Mouse (Mus musculus) hindbrain, embryonic 10.5 days (tissue): ENCODE measurements around the gene Fancm. TPM values are rescaled to one million over a fixed set of nuclear protein-coding genes. Genes with fewer than 3 reads are reported as not detected.
"Not testable (repeated sequence)": the region's sequence is repeated elsewhere in the genome, so short reads cannot be mapped to it uniquely, and the experiment has no call there.

Experiments used
- DNase-seq: peaks from one replicate; pipeline ENCODE4 v3.0.0-alpha.2; 2017; ENCODE audit warnings: low spot score
- H3K27ac ChIP-seq: fragments of 300-500 bp; sonication (generic); 2 replicates; pipeline ENCODE4 v1.5.1; 2016; ENCODE audit warnings: mild to moderate bottlenecking, moderate library complexity
- H3K27me3 ChIP-seq: fragments of 300-500 bp; sonication (generic); 2 replicates; pipeline ENCODE4 v1.6.1; 2016; ENCODE audit warnings: mild to moderate bottlenecking; ENCODE audit not compliant: poor library complexity, insufficient read depth, severe bottlenecking
- H3K36me3 ChIP-seq: fragments of 300-500 bp; sonication (generic); 2 replicates; pipeline ENCODE4 v1.6.1; 2016; ENCODE audit warnings: mild to moderate bottlenecking, moderate library complexity
- H3K4me1 ChIP-seq: fragments of 300-500 bp; sonication (generic); replicated peaks from 2 replicates; pipeline ENCODE4 v1.6.1; 2016; ENCODE audit warnings: mild to moderate bottlenecking
- H3K4me3 ChIP-seq: fragments of 300-500 bp; sonication (generic); 2 replicates; pipeline ENCODE4 v1.5.1; 2016; ENCODE audit warnings: mild to moderate bottlenecking, moderate library complexity
- H3K9me3 ChIP-seq: fragments of 300-500 bp; sonication (generic); 2 replicates; pipeline ENCODE4 v1.6.1; 2016; ENCODE audit warnings: mild to moderate bottlenecking, moderate library complexity
- WGBS: fragments of 180-500 bp; shearing (Covaris S2); methylation state at CpG from one replicate; pipeline ENCODE4 v1.1.7; 2016; 5-methylcytosine and 5-hydroxymethylcytosine counted together
- polyA plus RNA-seq: library from polyadenylated mRNA; unstranded; fragments of >200 nt; fragmentation: Nextera tagmentation; extraction: Ambion mirVana; gene quantifications from 2 replicates; pipeline ENCODE4 v1.2.1, GENCODE M21; 2016

Fancm gene
- polyA plus RNA-seq, 1 experiment from 2014 or later, result 9.3 TPM

DNA sequence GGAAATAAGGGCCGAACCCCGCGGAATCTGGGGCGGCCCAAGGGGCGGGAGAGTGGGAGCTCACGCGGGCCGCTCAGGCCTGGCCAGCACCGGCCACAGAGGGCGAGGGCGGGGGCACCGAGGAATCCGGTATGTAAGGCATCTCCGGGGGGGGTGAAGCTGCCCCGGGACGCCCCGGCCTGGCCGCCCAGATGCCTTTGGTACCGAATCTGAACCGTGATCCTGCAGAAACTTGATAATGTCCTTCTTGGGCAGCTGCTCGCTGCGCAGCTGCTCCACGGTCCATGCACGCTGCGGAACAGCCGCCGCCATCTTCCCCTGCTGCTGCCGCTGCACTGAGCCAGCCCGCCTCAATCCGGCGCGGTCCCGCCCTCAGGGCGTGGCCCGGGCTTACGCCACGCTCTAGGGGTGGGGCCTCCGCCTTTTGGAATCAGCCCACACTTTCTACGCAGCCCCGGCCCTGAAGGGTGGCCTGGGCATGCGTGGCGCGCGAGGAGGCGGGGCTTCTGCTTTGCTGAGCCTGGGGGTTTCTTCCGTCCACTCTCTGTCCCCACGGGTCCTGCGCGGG is 1.7 kb upstream of the Fancm start, which contains the start of gene Fkbp3:
Gene Fkbp3, minus strand, starts transcription at position 397 of the 568 bp plus-strand sequence.
- H3K36me3 ChIP-seq, result peaks cover 38% of the 10 kb centered on the region
- peaks cover 36% of the 10 kb centered on the region for H3K4me1 ChIP-seq
- peak within 1 kb of the TSS; percentile 93 for H3K4me3 ChIP-seq
- no peaks in the 10 kb centered on the region for H3K9me3 ChIP-seq
- H3K27ac ChIP-seq, result peak within 1 kb of the TSS; percentile 98
- under 1% methylated on average over 49 of the region's 49 CpGs for WGBS
- H3K27me3 ChIP-seq, result no peaks in the 10 kb centered on the region
- peak; percentile 97 for DNase-seq

DNA sequence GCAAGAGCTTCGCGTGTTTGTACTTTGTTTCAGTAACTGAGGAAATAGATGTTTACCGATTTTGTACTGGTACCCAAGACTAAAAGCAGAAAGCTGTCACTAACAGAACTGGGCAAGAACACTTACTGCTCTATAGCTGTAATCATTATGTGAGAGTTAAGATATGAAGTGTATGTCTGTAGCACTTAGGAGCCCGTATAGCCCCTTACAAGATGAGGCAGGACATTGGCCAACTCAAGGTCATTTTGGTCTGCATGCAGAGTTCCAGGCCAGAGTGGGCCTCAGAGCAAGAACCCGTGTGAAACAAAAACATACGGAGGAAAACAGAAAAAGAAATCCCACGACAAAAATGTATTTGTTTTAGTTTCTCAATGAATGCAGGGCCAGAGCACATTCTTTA is 752 bp upstream of the Fancm start:
- no peak for DNase-seq
- Histone ChIP-seq H3K27ac (peak overlapping the region; percentile 98), H3K9me3 (no peaks in the 10 kb centered on the region), H3K4me1 (peaks cover 36% of the 10 kb centered on the region), H3K4me3 (peak overlapping the region; percentile 93), H3K27me3 (no peaks in the 10 kb centered on the region), H3K36me3 (peaks cover 33% of the 10 kb centered on the region; the same call in 1 of the 2 replicates)
- 46% methylated on average over 7 of the region's 7 CpGs for WGBS

DNA sequence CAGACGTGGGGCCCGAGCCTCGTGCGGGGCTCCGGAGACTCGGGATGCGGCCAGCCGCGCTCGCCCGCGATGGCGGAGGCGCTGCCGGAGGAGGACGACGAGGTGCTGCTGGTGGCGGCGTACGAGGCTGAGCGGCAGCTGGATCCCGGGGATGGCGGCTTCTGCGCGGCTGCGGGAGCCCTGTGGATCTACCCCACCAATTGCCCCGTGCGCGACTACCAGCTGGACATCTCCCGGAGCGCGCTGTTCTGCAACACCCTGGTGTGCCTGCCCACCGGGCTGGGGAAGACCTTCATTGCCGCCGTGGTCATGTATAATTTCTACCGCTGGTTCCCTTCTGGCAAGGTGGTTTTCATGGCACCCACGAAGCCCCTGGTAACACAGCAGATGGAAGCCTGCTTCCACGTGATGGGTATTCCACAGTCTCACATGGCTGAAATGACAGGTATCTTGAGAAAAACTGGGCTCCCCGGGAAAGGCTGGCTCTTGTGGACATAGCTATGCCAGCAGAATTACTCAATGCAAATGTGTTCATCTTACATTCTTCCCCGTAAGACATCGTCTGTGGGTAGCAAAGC is 419 bp downstream of the Fancm start:
- peaks cover 36% of the 10 kb centered on the region for H3K4me1 ChIP-seq
- H3K36me3 ChIP-seq, result peaks cover 33% of the 10 kb centered on the region
- peak overlapping the region; percentile 94 for H3K27ac ChIP-seq
- no peaks in the 10 kb centered on the region for H3K9me3 ChIP-seq
- no peak for DNase-seq
- peak overlapping the region; percentile 93 for H3K4me3 ChIP-seq
- WGBS, result under 1% methylated on average over 41 of the region's 41 CpGs
- no peaks in the 10 kb centered on the region for H3K27me3 ChIP-seq

DNA sequence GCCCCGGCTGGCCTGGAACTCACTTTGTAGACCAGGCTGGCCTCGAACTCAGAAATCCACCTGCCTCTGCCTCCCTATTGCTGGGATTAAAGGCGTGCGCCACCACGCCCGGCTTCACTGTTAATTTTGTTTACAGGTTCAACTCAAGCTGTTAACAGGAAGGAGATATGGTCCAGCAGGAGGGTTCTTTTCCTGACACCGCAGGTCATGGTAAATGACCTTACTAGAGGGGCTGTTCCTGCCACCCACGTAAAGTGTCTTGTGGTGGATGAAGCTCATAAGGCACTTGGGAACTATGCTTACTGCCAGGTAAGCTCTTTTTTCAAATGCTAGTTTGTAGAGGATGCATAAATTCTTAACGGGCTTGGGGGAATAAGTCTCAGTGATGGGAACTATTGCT is 1.5 kb downstream of the Fancm start:
- peaks cover 36% of the 10 kb centered on the region for H3K4me1 ChIP-seq
- H3K36me3 ChIP-seq, result peaks cover 36% of the 10 kb centered on the region
- H3K4me3 ChIP-seq, result peak overlapping the region; percentile 93
- no peaks in the 10 kb centered on the region for H3K9me3 ChIP-seq
- H3K27ac ChIP-seq, result no peak overlapping the region
- WGBS, result 85% methylated on average over 9 of the region's 9 CpGs
- no peak for DNase-seq
- no peaks in the 10 kb centered on the region for H3K27me3 ChIP-seq

DNA sequence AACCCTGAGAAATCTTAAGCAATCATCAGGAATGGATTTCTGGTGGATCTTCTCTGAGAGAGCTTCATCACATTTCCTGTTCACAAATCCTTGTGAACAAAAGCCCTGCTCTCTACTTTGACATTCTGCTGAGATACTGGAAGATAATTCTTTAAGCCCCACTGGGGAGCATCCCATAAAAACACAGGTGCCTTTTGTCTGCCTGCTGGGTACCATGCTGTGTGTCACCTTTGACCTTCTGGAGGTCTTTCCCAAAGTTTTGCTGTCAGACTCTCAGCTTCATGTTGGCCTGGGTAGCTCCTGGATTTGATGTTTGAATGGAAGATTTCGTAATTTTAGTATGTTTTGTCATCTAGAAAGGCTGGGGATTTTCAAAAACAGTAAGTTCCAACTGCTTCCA is 33.3 kb downstream of the Fancm start:
- Histone ChIP-seq H3K27ac (no peak overlapping the region), H3K27me3 (no peaks in the 10 kb centered on the region), H3K4me3 (no peak overlapping the region), H3K9me3 (no peaks in the 10 kb centered on the region), H3K4me1 (no peaks in the 10 kb centered on the region), H3K36me3 (peaks cover 96% of the 10 kb centered on the region)
- WGBS, result 76% methylated on average over 1 of the region's 1 CpGs
- DNase-seq, result no peak

DNA sequence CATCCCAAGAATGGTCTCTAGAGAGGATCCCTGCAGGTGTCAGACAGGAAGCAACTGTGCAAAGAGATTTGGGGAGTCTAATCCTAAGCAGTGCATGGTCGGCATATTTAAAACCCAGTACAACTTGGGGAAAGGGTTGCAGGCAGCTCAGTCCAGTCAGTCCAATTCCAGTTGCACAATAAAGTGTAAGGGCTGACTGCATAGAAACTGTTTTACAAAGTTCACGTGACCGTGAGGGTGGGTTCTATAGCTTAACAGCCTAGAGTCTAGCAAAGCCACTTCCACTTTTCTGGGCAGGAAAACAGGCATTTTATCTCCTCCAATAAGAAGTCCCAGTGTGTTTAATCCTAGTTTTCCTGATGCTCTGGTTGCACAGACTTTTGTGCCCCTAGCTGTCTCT is 36.1 kb downstream of the Fancm start:
- WGBS, result 94% methylated on average over 3 of the region's 3 CpGs
- no peaks in the 10 kb centered on the region for H3K9me3 ChIP-seq
- H3K4me1 ChIP-seq, result no peaks in the 10 kb centered on the region
- no peak overlapping the region for H3K4me3 ChIP-seq
- DNase-seq, result no peak
- no peak overlapping the region for H3K27ac ChIP-seq
- peaks cover 96% of the 10 kb centered on the region for H3K36me3 ChIP-seq
- no peaks in the 10 kb centered on the region for H3K27me3 ChIP-seq

DNA sequence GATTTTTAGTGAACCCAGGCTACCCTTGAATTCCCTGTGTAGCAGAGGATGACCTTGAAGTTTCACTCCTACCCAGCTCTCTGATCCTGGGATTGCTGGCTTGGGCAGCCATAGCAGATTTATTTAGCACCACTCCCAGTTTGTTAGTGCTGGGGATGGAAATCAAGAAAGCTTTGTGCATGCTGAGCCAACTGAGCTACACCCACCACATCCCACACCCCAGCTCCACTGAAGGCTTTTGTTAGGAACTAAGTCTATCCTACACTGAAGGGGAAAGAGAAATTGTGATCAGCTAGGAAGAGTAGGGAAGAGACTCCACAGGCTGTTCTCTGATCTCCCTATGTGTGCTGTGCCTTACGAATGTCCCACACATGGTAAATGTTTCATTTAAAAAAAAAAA is 37.4 kb downstream of the Fancm start:
- 98% methylated on average over 1 of the region's 1 CpGs for WGBS
- H3K27ac ChIP-seq, result no peak overlapping the region
- H3K27me3 ChIP-seq, result no peaks in the 10 kb centered on the region
- no peaks in the 10 kb centered on the region for H3K9me3 ChIP-seq
- H3K36me3 ChIP-seq, result peaks cover 96% of the 10 kb centered on the region
- no peaks in the 10 kb centered on the region for H3K4me1 ChIP-seq
- no peak for DNase-seq
- H3K4me3 ChIP-seq, result no peak overlapping the region

DNA sequence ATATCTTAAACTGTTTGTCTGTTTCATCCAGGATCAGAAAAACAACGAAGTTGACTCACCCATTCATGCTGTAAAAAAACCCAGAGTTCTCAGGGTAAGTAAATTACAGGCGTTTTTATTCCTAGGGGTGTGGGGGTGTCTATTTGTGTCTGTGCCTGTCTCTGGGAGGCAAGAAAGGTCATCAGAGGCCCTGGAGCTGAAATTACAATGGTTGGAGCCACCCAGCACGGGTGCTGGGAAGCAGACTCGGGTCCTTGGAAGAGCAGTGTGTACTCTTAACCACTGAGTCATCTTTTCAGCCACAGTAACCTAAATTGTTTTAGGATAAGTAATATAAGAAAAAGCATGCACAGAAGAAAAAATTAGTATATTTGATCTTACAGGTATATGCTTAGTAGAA is 38.5 kb downstream of the Fancm start:
- Histone ChIP-seq H3K27me3 (no peaks in the 10 kb centered on the region), H3K4me3 (no peak overlapping the region), H3K4me1 (no peaks in the 10 kb centered on the region), H3K27ac (no peak overlapping the region), H3K9me3 (no peaks in the 10 kb centered on the region), H3K36me3 (peaks cover 96% of the 10 kb centered on the region)
- DNase-seq, result no peak
- WGBS, result 93% methylated on average over 4 of the region's 4 CpGs

DNA sequence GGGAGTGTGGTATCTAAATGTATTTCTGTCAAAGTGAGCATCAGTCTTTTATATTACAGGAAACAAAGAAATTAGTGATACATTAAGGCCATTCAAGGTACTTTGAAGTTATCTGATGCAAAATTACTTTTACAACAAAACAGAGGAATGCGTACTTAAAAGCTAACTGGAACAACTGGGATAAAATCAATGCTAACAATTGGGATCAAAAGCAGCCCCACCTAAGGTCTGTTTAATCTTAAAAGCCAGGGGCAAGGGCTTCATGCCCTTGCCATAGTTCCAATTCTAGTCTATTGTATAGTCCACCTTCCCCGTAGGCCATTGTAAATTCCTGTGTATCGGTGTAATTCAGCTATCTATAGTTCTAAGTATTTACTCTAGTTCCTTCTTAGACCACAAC is 39.6 kb downstream of the Fancm start:
- DNase-seq, H3K9me3 ChIP-seq, H3K27me3 ChIP-seq, H3K4me1 ChIP-seq, H3K4me3 ChIP-seq, H3K27ac ChIP-seq: not testable (repeated sequence)
- peaks cover 96% of the 10 kb centered on the region for H3K36me3 ChIP-seq
- WGBS, result 95% methylated on average over 3 of the region's 3 CpGs

DNA sequence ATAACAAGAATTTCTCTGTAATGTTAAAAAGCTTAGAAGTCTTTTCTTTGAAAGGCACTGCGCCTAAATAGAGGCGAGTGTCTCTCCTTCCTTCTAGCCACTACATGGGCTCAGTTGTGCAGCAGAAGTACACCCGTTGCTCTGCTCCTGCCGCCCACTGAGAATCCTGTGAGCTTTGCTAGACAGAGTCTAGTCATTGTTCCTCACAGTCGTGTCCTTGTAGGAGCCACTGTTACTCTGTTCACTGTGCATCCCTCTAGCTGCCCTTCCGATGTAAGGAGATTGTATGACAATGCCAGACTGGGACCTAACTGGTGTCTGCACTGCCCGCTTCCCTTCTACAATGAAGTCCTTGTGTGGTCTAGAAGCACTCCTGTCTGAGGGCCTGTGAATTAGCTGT is 43.6 kb downstream of the Fancm start:
- Histone ChIP-seq H3K36me3 (peaks cover 98% of the 10 kb centered on the region), H3K9me3 (no peaks in the 10 kb centered on the region), H3K4me1 (no peaks in the 10 kb centered on the region), H3K27ac (no peak overlapping the region), H3K4me3 (no peak overlapping the region), H3K27me3 (no peaks in the 10 kb centered on the region)
- no peak for DNase-seq
- 89% methylated on average over 7 of the region's 7 CpGs for WGBS

DNA sequence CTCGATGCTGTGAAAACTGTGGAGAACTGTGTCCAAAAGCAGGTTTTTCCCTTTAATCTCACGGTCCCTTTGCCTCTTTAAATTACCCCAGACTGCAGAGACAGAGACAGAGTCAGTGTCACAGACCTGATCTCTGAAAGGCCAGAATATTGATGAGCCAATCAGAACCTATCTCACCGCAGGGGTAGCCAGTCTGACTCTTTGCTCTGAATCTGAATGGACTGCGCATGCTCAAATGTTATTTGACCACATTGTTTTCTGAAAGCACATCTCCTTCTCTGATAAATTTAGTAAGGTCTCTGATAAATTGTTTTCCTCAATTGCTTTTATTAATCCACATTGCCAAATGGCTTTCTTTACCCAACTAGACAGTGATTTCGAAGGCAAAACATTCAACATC is 44.0 kb downstream of the Fancm start:
- H3K4me1 ChIP-seq, result no peaks in the 10 kb centered on the region
- H3K4me3 ChIP-seq, result no peak overlapping the region
- H3K27ac ChIP-seq, result no peak overlapping the region
- peaks cover 98% of the 10 kb centered on the region for H3K36me3 ChIP-seq
- WGBS, result 90% methylated on average over 5 of the region's 5 CpGs
- no peaks in the 10 kb centered on the region for H3K9me3 ChIP-seq
- DNase-seq, result no peak
- H3K27me3 ChIP-seq, result no peaks in the 10 kb centered on the region

DNA sequence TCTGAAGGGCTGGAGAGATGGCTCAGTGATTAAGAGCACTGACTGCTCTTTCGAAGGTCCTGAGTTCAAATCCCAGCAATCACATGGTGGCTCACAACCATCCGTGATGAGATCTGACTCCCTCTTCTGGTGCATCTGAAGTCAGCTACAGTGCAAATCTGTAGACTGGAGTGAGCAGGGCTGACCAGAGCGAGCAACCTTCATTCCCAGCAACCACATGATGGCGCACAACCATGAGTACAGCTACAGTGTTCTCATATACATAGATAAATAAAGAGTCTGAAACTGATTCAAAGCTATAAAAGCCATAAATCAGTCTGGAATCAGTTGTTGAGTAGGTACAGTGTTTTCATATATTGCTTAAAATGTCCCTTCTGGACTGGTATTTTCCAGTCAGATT is 60.7 kb downstream of the Fancm start:
- H3K27me3 ChIP-seq, DNase-seq, H3K27ac ChIP-seq, H3K9me3 ChIP-seq, H3K4me1 ChIP-seq, H3K4me3 ChIP-seq: not testable (repeated sequence)
- peaks cover 99% of the 10 kb centered on the region for H3K36me3 ChIP-seq
- 95% methylated on average over 4 of the region's 4 CpGs for WGBS

DNA sequence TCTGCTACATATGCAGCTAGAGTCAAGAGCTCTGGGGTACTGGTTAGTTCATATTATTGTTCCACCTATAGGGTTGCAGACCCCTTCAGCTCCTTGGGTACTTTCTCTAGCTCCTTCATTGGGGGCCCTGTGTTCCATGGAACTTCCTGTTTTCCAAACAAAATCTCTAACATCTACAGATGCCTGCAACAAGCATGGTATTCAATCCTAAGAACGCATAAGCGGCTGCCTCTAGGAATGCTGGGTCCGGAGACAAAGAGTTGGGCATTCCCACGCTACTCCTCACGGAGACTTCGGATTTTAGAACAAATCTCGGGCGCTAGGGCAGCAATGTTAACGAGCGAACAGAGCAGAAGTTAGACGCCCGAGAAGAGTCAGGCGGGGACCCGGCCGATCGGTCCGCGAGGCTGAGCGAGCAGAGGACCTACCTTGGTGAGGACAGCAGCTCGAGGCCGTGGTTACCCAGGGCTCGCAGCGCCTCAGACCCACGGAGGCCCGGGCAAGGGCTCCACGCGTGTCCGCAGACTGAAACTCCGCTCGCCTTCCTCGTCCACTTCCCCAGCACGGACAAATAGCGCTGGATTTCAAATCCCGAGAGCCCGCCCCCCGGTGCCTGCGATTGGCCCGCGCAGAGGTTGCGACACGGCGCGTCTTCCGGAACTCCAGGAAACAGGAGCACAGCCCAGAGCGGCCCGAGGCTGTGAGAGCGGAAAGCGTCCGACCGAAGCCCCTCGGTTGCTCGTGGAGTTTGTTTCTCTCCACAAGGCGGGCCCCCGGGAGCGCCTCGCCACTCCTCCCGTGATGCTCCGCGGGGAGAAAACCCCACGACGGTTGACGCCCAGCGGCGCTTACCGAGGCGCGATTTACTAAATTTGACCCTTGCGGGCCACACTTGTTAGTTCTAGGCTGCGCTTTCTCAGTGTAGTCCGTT is 96.9 kb downstream of the Fancm start, which contains the start of gene Mis18bp1:
Gene Mis18bp1, minus strand, starts transcription at position 584 of the 931 bp plus-strand sequence.
- Histone ChIP-seq H3K4me1 (peaks cover 14% of the 10 kb centered on the region), H3K4me3 (peak within 1 kb of the TSS; percentile 88), H3K36me3 (peaks cover 14% of the 10 kb centered on the region), H3K9me3 (peaks cover 10% of the 10 kb centered on the region; the same call in 1 of the 2 replicates), H3K27ac (peak within 1 kb of the TSS; percentile 94), H3K27me3 (no peaks in the 10 kb centered on the region)
- DNase-seq, result peak; percentile 97
- under 1% methylated on average over 70 of the region's 70 CpGs for WGBS
